Mouse (Mus musculus): ENCODE data around the gene Myo10. TPM values are rescaled to one million over a fixed set of nuclear protein-coding genes. Genes with fewer than 3 reads are reported as not detected.

The Myo10 gene
- polyA plus RNA-seq, 1 experiment, result 26.1 TPM

DNA sequence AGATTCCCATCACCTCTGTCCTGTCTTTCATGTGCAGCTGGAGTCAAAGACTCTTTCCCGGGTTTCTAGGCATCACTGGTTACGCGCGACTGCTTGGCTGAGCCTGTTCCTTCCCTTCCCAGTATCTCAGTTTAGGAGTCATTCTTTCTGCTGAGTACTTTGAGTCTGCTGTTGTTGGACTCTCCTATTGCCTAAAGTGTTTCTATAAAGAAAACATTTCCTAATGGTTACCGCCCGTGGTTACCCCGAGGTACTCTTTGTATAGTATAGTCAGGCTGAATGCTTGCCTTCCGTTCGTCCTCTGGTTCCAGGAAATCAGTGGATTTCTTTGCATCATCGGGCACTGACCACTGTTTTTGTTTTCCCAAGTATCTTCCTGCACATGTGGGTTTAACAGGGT is 166.9 kb downstream of the Myo10 start:
- H3K4me3 ChIP-seq (ENCODE audit: control insufficient read depth, insufficient read depth, low read length), result no peak overlapping the region
- H3K36me3 ChIP-seq (ENCODE audit: control insufficient read depth, insufficient read depth, low read length), result no peaks in the 10 kb centered on the region
- TF ChIP-seq CTCF (IDR thresholded peaks at IDR 0.05; ENCODE audit: borderline replicate concordance, control insufficient read depth, extremely low read depth, insufficient read depth, low read length, poor library complexity) (no peak), POLR2A (IDR thresholded peaks at IDR 0.05; ENCODE audit: control insufficient read depth, extremely low read depth, insufficient read depth, low read length, poor library complexity) (no peak)
- no peaks in the 10 kb centered on the region for H3K27me3 ChIP-seq (ENCODE audit: control insufficient read depth, insufficient read depth, low read length)
- 92% methylated on average over 10 of the region's 10 CpGs for WGBS
- H3K4me1 ChIP-seq (replicated peaks; ENCODE audit: control insufficient read depth, insufficient read depth, low read length), result no peaks in the 10 kb centered on the region
- H3K27ac ChIP-seq (ENCODE audit: control insufficient read depth, insufficient read depth, low read length), result no peak overlapping the region
- no peak for DNase-seq

- peak; percentile 55; the same call in 1 of the 2 replicates for TF ChIP-seq CTCF (IDR thresholded peaks at IDR 0.05; ENCODE audit: borderline replicate concordance, control insufficient read depth, extremely low read depth, insufficient read depth, low read length, poor library complexity)
- TF ChIP-seq POLR2A (IDR thresholded peaks at IDR 0.05; ENCODE audit: control insufficient read depth, extremely low read depth, insufficient read depth, low read length, poor library complexity), result no peak
- Histone ChIP-seq H3K27ac (ENCODE audit: control insufficient read depth, insufficient read depth, low read length) (no peak overlapping the region), H3K4me1 (replicated peaks; ENCODE audit: control insufficient read depth, insufficient read depth, low read length) (no peaks in the 10 kb centered on the region), H3K36me3 (ENCODE audit: control insufficient read depth, insufficient read depth, low read length) (no peaks in the 10 kb centered on the region), H3K27me3 (ENCODE audit: control insufficient read depth, insufficient read depth, low read length) (no peaks in the 10 kb centered on the region), H3K4me3 (ENCODE audit: control insufficient read depth, insufficient read depth, low read length) (no peak overlapping the region)
- DNase-seq, result no peak
- 86% methylated on average over 8 of the region's 8 CpGs for WGBS
Measured at GRCm38 (mm10) chr15:25791660-25792353, 169.5 kb downstream of the Myo10 start.

GRCm38 (mm10) chr15:25794123-25794522 is 171.8 kb downstream of the Myo10 start:
- no peak for DNase-seq
- H3K27ac ChIP-seq (ENCODE audit: control insufficient read depth, insufficient read depth, low read length), result no peak overlapping the region
- H3K36me3 ChIP-seq (ENCODE audit: control insufficient read depth, insufficient read depth, low read length), result no peaks in the 10 kb centered on the region
- no peaks in the 10 kb centered on the region for H3K4me1 ChIP-seq (replicated peaks; ENCODE audit: control insufficient read depth, insufficient read depth, low read length)
- H3K27me3 ChIP-seq (ENCODE audit: control insufficient read depth, insufficient read depth, low read length), result no peaks in the 10 kb centered on the region
- H3K4me3 ChIP-seq (ENCODE audit: control insufficient read depth, insufficient read depth, low read length), result no peak overlapping the region
- WGBS, result 85% methylated on average over 8 of the region's 8 CpGs
- TF ChIP-seq CTCF (IDR thresholded peaks at IDR 0.05; ENCODE audit: borderline replicate concordance, control insufficient read depth, extremely low read depth, insufficient read depth, low read length, poor library complexity), result no peak
- TF ChIP-seq POLR2A (IDR thresholded peaks at IDR 0.05; ENCODE audit: control insufficient read depth, extremely low read depth, insufficient read depth, low read length, poor library complexity), result no peak

- Histone ChIP-seq H3K4me3 (ENCODE audit: control insufficient read depth, insufficient read depth, low read length) (no peak overlapping the region), H3K27me3 (ENCODE audit: control insufficient read depth, insufficient read depth, low read length) (no peaks in the 10 kb centered on the region), H3K36me3 (ENCODE audit: control insufficient read depth, insufficient read depth, low read length) (no peaks in the 10 kb centered on the region), H3K27ac (ENCODE audit: control insufficient read depth, insufficient read depth, low read length) (no peak overlapping the region), H3K4me1 (replicated peaks; ENCODE audit: control insufficient read depth, insufficient read depth, low read length) (no peaks in the 10 kb centered on the region)
- DNase-seq, result no peak
- 95% methylated on average over 9 of the region's 9 CpGs for WGBS
- TF ChIP-seq CTCF (IDR thresholded peaks at IDR 0.05; ENCODE audit: borderline replicate concordance, control insufficient read depth, extremely low read depth, insufficient read depth, low read length, poor library complexity), result no peak
- TF ChIP-seq POLR2A (IDR thresholded peaks at IDR 0.05; ENCODE audit: control insufficient read depth, extremely low read depth, insufficient read depth, low read length, poor library complexity), result no peak
Measured at GRCm38 (mm10) chr15:25795496-25795895, 173.2 kb downstream of the Myo10 start.

DNA sequence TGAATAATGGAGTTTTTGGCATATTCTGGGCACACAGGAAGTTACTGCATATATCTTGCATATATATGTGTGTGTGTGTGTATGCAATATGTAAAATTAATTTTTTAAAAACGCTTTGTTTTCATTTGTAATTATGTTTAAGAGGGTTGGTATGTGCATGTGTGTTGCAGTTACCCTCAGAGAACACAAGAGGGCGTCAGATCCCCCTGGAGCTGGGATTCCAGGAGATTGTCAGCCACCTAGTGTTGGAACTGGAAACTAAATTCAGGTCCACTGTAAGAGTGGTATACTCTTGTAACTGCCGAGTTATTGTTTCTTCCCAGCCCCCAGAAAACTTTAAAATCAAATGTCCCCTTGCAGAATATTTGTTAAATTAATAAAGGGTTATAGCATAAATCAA is 174.0 kb downstream of the Myo10 start:
- 75% methylated on average over 3 of the region's 3 CpGs for WGBS
- H3K27ac ChIP-seq (ENCODE audit: control insufficient read depth, insufficient read depth, low read length), result no peak overlapping the region
- H3K4me1 ChIP-seq (replicated peaks; ENCODE audit: control insufficient read depth, insufficient read depth, low read length), result no peaks in the 10 kb centered on the region
- no peak for TF ChIP-seq POLR2A (IDR thresholded peaks at IDR 0.05; ENCODE audit: control insufficient read depth, extremely low read depth, insufficient read depth, low read length, poor library complexity)
- TF ChIP-seq CTCF (IDR thresholded peaks at IDR 0.05; ENCODE audit: borderline replicate concordance, control insufficient read depth, extremely low read depth, insufficient read depth, low read length, poor library complexity), result no peak
- no peaks in the 10 kb centered on the region for H3K36me3 ChIP-seq (ENCODE audit: control insufficient read depth, insufficient read depth, low read length)
- DNase-seq, result peak; percentile 26
- H3K4me3 ChIP-seq (ENCODE audit: control insufficient read depth, insufficient read depth, low read length), result no peak overlapping the region
- H3K27me3 ChIP-seq (ENCODE audit: control insufficient read depth, insufficient read depth, low read length), result no peaks in the 10 kb centered on the region

- no peak for DNase-seq
- 93% methylated on average over 8 of the region's 8 CpGs for WGBS
- no peaks in the 10 kb centered on the region for H3K27me3 ChIP-seq (ENCODE audit: control insufficient read depth, insufficient read depth, low read length)
- H3K4me3 ChIP-seq (ENCODE audit: control insufficient read depth, insufficient read depth, low read length), result no peak overlapping the region
- TF ChIP-seq CTCF (IDR thresholded peaks at IDR 0.05; ENCODE audit: borderline replicate concordance, control insufficient read depth, extremely low read depth, insufficient read depth, low read length, poor library complexity) (no peak), POLR2A (IDR thresholded peaks at IDR 0.05; ENCODE audit: control insufficient read depth, extremely low read depth, insufficient read depth, low read length, poor library complexity) (no peak)
- H3K27ac ChIP-seq (ENCODE audit: control insufficient read depth, insufficient read depth, low read length), result no peak overlapping the region
- no peaks in the 10 kb centered on the region for H3K36me3 ChIP-seq (ENCODE audit: control insufficient read depth, insufficient read depth, low read length)
- no peaks in the 10 kb centered on the region for H3K4me1 ChIP-seq (replicated peaks; ENCODE audit: control insufficient read depth, insufficient read depth, low read length)
Measured at GRCm38 (mm10) chr15:25797179-25797578, 174.9 kb downstream of the Myo10 start.
